Mouse (Mus musculus) forebrain, embryonic 10.5 days (tissue): ENCODE data around the gene Stx6. TPM values are rescaled to one million over a fixed set of nuclear protein-coding genes. Genes with fewer than 3 reads are reported as not detected.

Experiments used
- polyA plus RNA-seq: library from polyadenylated mRNA; unstranded; fragments of >200 nt; fragmentation: Nextera tagmentation; extraction: Ambion mirVana; gene quantifications from 2 replicates; pipeline ENCODE4 v1.2.1, GENCODE M21; 2016

The Stx6 gene
- polyA plus RNA-seq, 1 experiment from 2014 or later: 84.3 TPM

Other genes with a start within 250 kb of the Stx6 start
- 3.6 and 4.1 TPM in 2 replicates for gene Ier5, start 59.1 kb upstream of the Stx6 start, polyA plus RNA-seq
- 0.36 and 0.47 TPM in 2 replicates for gene Mr1, start 11.9 kb upstream of the Stx6 start, polyA plus RNA-seq
- gene BC034090, start 85.7 kb downstream of the Stx6 start, polyA plus RNA-seq: 3.6 and 4.4 TPM in 2 replicates